Mouse (Mus musculus) heart, embryonic 13.5 days (tissue): Measurements from ENCODE around the gene Pmm2. TPM values are rescaled to one million over a fixed set of nuclear protein-coding genes. Genes with fewer than 3 reads are reported as not detected.
A peak's percentile ranks its signal among the peaks of the same experiment; 100 is the strongest.

Source experiments
- ATAC-seq: fragments of 200-750 bp; cut with Nextera tagmentation; 2 replicates; pipeline ENCODE4 v1.8.0; 2017; ENCODE audit warnings: moderate TSS enrichment; ENCODE audit not compliant: insufficient number of reproducible peaks, low FRiP score, low TSS enrichment; ENCODE audit errors: extremely low read depth
- H3K27ac ChIP-seq: fragments of 300-500 bp; sonication (generic); replicated peaks from 2 replicates; pipeline ENCODE4 v1.5.1; 2015; ENCODE audit warnings: moderate library complexity, mild to moderate bottlenecking, inconsistent platforms
- H3K27me3 ChIP-seq: fragments of 300-500 bp; sonication (generic); replicated peaks from 2 replicates; pipeline ENCODE4 v1.6.1; 2015; ENCODE audit warnings: mild to moderate bottlenecking, inconsistent platforms
- H3K36me3 ChIP-seq: fragments of 300-500 bp; sonication (generic); 2 replicates; pipeline ENCODE4 v1.6.1; 2015; ENCODE audit warnings: mild to moderate bottlenecking, inconsistent platforms
- H3K4me1 ChIP-seq: fragments of 300-500 bp; sonication (generic); 2 replicates; pipeline ENCODE4 v1.6.1; 2015; ENCODE audit warnings: inconsistent platforms
- H3K4me2 ChIP-seq: fragments of 300-500 bp; sonication (generic); 2 replicates; pipeline ENCODE4 v1.6.1; 2015; ENCODE audit warnings: inconsistent platforms, mild to moderate bottlenecking, moderate library complexity
- H3K4me3 ChIP-seq: fragments of 300-500 bp; sonication (generic); 2 replicates; pipeline ENCODE4 v1.5.1; 2015; ENCODE audit warnings: moderate library complexity, mild to moderate bottlenecking, inconsistent platforms
- H3K9ac ChIP-seq: fragments of 300-500 bp; sonication (generic); 2 replicates; pipeline ENCODE4 v1.6.1; 2015; ENCODE audit warnings: inconsistent platforms, mild to moderate bottlenecking, moderate library complexity
- H3K9me3 ChIP-seq: fragments of 300-500 bp; sonication (generic); 2 replicates; pipeline ENCODE4 v1.6.1; 2016; ENCODE audit warnings: inconsistent platforms
- WGBS: fragments of 180-500 bp; shearing (Covaris S2); methylation state at CpG from one replicate; pipeline ENCODE4 v1.1.7; 2015; ENCODE audit warnings: mixed read lengths; 5-methylcytosine and 5-hydroxymethylcytosine counted together
- polyA plus RNA-seq: library from polyadenylated mRNA; unstranded; fragments of >200 nt; fragmentation: Nextera tagmentation; extraction: Ambion mirVana; gene quantifications from 2 replicates; pipeline ENCODE4 v1.2.1, GENCODE M21; 2015

The Pmm2 gene
- 38.1 and 42.2 TPM in 2 replicates for polyA plus RNA-seq

GRCm38 (mm10) chr16:8637217-8638051, at the start of gene Pmm2, which contains the start of gene Tmem186:
Pmm2 (plus strand) TSS chr16:8637674.
Tmem186 (minus strand) TSS chr16:8637712.
- H3K4me3 ChIP-seq: peak within 1 kb of the TSS; percentile 83
- ATAC-seq: peak; percentile 79
- H3K4me2 ChIP-seq: peak within 1 kb of the TSS; percentile 94
- H3K9ac ChIP-seq: peak within 1 kb of the TSS; percentile 92
- H3K4me1 ChIP-seq: peaks cover 34% of the 10 kb centered on the region
- peak within 1 kb of the TSS; percentile 91 for H3K27ac ChIP-seq
- H3K36me3 ChIP-seq: peaks cover 33% of the 10 kb centered on the region
- H3K27me3 ChIP-seq: no peaks in the 10 kb centered on the region
- H3K9me3 ChIP-seq: no peaks in the 10 kb centered on the region
- under 1% methylated on average over 59 of the region's 59 CpGs for WGBS

GRCm38 (mm10) chr16:8595411-8595810, 42.1 kb upstream of the Pmm2 start:
- 62% methylated on average over 4 of the region's 4 CpGs for WGBS
- no peaks in the 10 kb centered on the region for H3K9me3 ChIP-seq
- no peak overlapping the region for H3K27ac ChIP-seq
- H3K4me2 ChIP-seq: no peak overlapping the region
- H3K4me3 ChIP-seq: no peak overlapping the region
- no peaks in the 10 kb centered on the region for H3K4me1 ChIP-seq
- no peaks in the 10 kb centered on the region for H3K36me3 ChIP-seq
- H3K9ac ChIP-seq: no peak overlapping the region
- no peaks in the 10 kb centered on the region for H3K27me3 ChIP-seq
- ATAC-seq: no peak

GRCm38 (mm10) chr16:8596336-8596735, 41.1 kb upstream of the Pmm2 start:
- ATAC-seq: no peak
- no peaks in the 10 kb centered on the region for H3K9me3 ChIP-seq
- H3K4me2 ChIP-seq: no peak overlapping the region
- H3K4me1 ChIP-seq: no peaks in the 10 kb centered on the region
- H3K27ac ChIP-seq: no peak overlapping the region
- H3K36me3 ChIP-seq: no peaks in the 10 kb centered on the region
- WGBS: 72% methylated on average over 4 of the region's 4 CpGs
- H3K4me3 ChIP-seq: no peak overlapping the region
- no peak overlapping the region for H3K9ac ChIP-seq
- no peaks in the 10 kb centered on the region for H3K27me3 ChIP-seq

GRCm38 (mm10) chr16:8597516-8597915, 40.0 kb upstream of the Pmm2 start:
- Histone ChIP-seq H3K9me3 (no peaks in the 10 kb centered on the region), H3K27me3 (no peaks in the 10 kb centered on the region), H3K4me1 (no peaks in the 10 kb centered on the region), H3K4me3 (no peak overlapping the region), H3K27ac (no peak overlapping the region), H3K9ac (no peak overlapping the region), H3K36me3 (no peaks in the 10 kb centered on the region), H3K4me2 (no peak overlapping the region)
- WGBS: 80% methylated on average over 5 of the region's 5 CpGs
- no peak for ATAC-seq

- Histone ChIP-seq H3K9me3 (no peaks in the 10 kb centered on the region), H3K36me3 (peaks cover 24% of the 10 kb centered on the region), H3K4me2 (no peak overlapping the region), H3K27me3 (no peaks in the 10 kb centered on the region), H3K9ac (no peak overlapping the region), H3K4me1 (no peaks in the 10 kb centered on the region), H3K27ac (no peak overlapping the region), H3K4me3 (no peak overlapping the region)
- WGBS: 49% methylated on average over 3 of the region's 3 CpGs
- ATAC-seq: no peak
Observed at GRCm38 (mm10) chr16:8603789-8604188, 33.7 kb upstream of the Pmm2 start.

- H3K9ac ChIP-seq: no peak overlapping the region
- 71% methylated on average over 3 of the region's 3 CpGs for WGBS
Observed at GRCm38 (mm10) chr16:8610397-8610796, 27.1 kb upstream of the Pmm2 start.

GRCm38 (mm10) chr16:8612214-8613005, 25.1 kb upstream of the Pmm2 start:
- H3K27me3 ChIP-seq: no peaks in the 10 kb centered on the region

More at GRCm38 (mm10) chr16:8610397-8610796, 27.1 kb upstream of the Pmm2 start:
- no peak overlapping the region for H3K4me2 ChIP-seq
- no peak overlapping the region for H3K4me3 ChIP-seq
- H3K36me3 ChIP-seq: peaks cover 42% of the 10 kb centered on the region
- H3K9me3 ChIP-seq: no peaks in the 10 kb centered on the region
- ATAC-seq: no peak
- no peaks in the 10 kb centered on the region for H3K4me1 ChIP-seq
- H3K27ac ChIP-seq: no peak overlapping the region
- no peaks in the 10 kb centered on the region for H3K27me3 ChIP-seq

GRCm38 (mm10) chr16:8613039-8613438, 24.4 kb upstream of the Pmm2 start:
- Histone ChIP-seq H3K4me1 (no peaks in the 10 kb centered on the region), H3K4me3 (no peak overlapping the region), H3K36me3 (peaks cover 38% of the 10 kb centered on the region), H3K27me3 (no peaks in the 10 kb centered on the region), H3K27ac (no peak overlapping the region), H3K4me2 (no peak overlapping the region), H3K9me3 (no peaks in the 10 kb centered on the region), H3K9ac (no peak overlapping the region)
- 61% methylated on average over 4 of the region's 4 CpGs for WGBS
- ATAC-seq: no peak

More at GRCm38 (mm10) chr16:8612214-8613005, 25.1 kb upstream of the Pmm2 start:
- Histone ChIP-seq H3K27ac (no peak overlapping the region), H3K36me3 (peaks cover 42% of the 10 kb centered on the region), H3K4me3 (no peak overlapping the region), H3K9ac (no peak overlapping the region), H3K4me2 (no peak overlapping the region), H3K9me3 (no peaks in the 10 kb centered on the region), H3K4me1 (no peaks in the 10 kb centered on the region)
- WGBS: 69% methylated on average over 8 of the region's 8 CpGs
- ATAC-seq: no peak

- Histone ChIP-seq H3K27ac (no peak overlapping the region), H3K4me2 (no peak overlapping the region), H3K4me3 (no peak overlapping the region), H3K9ac (no peak overlapping the region), H3K27me3 (no peaks in the 10 kb centered on the region), H3K9me3 (no peaks in the 10 kb centered on the region), H3K36me3 (peaks cover 36% of the 10 kb centered on the region), H3K4me1 (no peaks in the 10 kb centered on the region)
- ATAC-seq: no peak
- 81% methylated on average over 3 of the region's 3 CpGs for WGBS
Observed at GRCm38 (mm10) chr16:8613447-8613846, 24.0 kb upstream of the Pmm2 start.

- 66% methylated on average over 10 of the region's 10 CpGs for WGBS
- H3K4me1 ChIP-seq: no peaks in the 10 kb centered on the region
- H3K27me3 ChIP-seq: no peaks in the 10 kb centered on the region
- no peak overlapping the region for H3K9ac ChIP-seq
- H3K36me3 ChIP-seq: peaks cover 15% of the 10 kb centered on the region
- no peak for ATAC-seq
- no peaks in the 10 kb centered on the region for H3K9me3 ChIP-seq
- H3K4me3 ChIP-seq: no peak overlapping the region
- H3K27ac ChIP-seq: no peak overlapping the region
- H3K4me2 ChIP-seq: no peak overlapping the region
Observed at GRCm38 (mm10) chr16:8619659-8620314, 17.7 kb upstream of the Pmm2 start.
